Comparison of ENCODE assay signal across 10 mouse cellular contexts in the genomic region with DNA sequence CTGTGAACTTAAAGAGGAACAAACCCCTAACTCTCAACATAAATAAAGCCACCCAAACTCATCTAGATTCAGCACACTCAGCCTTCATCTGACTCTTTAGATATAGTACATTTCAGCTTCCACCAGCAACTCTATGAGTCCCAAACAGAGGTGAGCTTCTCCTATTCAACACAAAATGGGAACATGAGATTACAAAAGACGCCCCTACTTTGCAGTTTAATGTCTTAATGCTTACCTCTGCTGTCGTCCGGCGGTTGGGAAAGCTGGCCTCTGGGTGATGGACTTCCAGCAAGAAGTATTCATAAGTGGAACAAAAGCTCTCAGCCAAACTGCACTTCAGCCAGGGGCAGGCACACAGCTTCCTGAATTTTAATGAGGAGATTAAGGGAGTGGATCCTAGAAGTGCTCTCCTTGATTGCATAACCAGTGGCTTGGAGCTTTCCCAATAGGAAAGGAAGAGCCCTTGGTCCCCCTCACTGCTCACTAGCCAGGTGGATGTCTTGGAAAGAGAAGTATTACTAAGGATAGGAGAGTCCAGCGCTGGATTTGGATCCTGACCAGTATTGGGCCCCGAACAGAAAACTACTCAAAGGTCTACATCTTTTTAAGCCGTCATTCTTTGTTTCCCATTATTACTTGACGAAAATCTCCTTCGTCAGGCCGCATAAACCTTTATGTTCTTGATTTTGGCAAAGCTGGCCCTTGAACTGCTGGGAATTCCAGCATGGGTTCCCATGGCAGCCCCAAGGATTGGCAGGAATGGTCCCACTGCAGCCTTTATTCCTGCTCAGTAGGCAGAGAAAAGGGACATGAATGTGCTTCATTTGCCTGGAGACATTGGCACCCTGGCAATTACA. TPM values are rescaled to one million over a fixed set of nuclear protein-coding genes. Genes with fewer than 3 reads are reported as not detected.
DNase-seq lines count a peak whose midpoint lies in the region; ATAC-seq and TF ChIP-seq lines count a peak whose summit lies in the region.
"Had no signal": no experiment of that assay in that cellular context is flagged by ENCODE, and none has a peak within 500 bp of the region (broad histone marks: within the 10 kb centered on the region; RNA-seq: fewer than 3 reads in every experiment).

A gene (minus strand): TSS at position 727 of the 857 bp plus-strand sequence.

- no peak for TF ChIP-seq CTCF in forebrain, postnatal 0 days (IDR thresholded peaks at IDR 0.05; ENCODE audit: low read depth)

- H3K27ac ChIP-seq in forebrain, postnatal 0 days (ENCODE audit: low read depth, low read length): peak within 1 kb of the TSS; percentile 41; the same call in 1 of the 2 replicates
- peak within 1 kb of the TSS; percentile 47 for H3K27ac ChIP-seq in midbrain, embryonic 16.5 days (ENCODE audit: low read length)

- H3K4me1 ChIP-seq in forebrain, postnatal 0 days (ENCODE audit: insufficient read depth): no peaks in the 10 kb centered on the region
- no peaks in the 10 kb centered on the region for H3K4me1 ChIP-seq in midbrain, embryonic 16.5 days (ENCODE audit: control insufficient read depth, insufficient read depth, low read length)

- ATAC-seq in cerebellum, adult (ENCODE audit: insufficient number of reproducible peaks, low FRiP score, low TSS enrichment): no peak
- ATAC-seq in forebrain, postnatal 0 days: peak; percentile 96
- ATAC-seq in midbrain, embryonic 16.5 days: peak; percentile 91
- ATAC-seq in erythroblast, adult 5-6 weeks (replicated peaks; ENCODE audit: low FRiP score, poor library complexity, severe bottlenecking): no peak

- peak within 1 kb of the TSS; percentile 19 for H3K4me3 ChIP-seq in forebrain, postnatal 0 days (ENCODE audit: low read depth, low read length)
- no peak within 1 kb of the TSS; the same call in 1 of the 2 replicates for H3K4me3 ChIP-seq in midbrain, embryonic 16.5 days (ENCODE audit: low read depth, low read length)
- H3K4me3 ChIP-seq: myocyte had no signal

- 10% methylated on average over 10 of the region's 10 CpGs for WGBS in forebrain, postnatal 0 days
- 10% methylated on average over 10 of the region's 10 CpGs for WGBS in midbrain, embryonic 16.5 days

- no peak within 1 kb of the TSS for H3K9ac ChIP-seq in forebrain, postnatal 0 days
- H3K9ac ChIP-seq in midbrain, embryonic 16.5 days (ENCODE audit: low read depth, low read length): no peak within 1 kb of the TSS

- peak within 1 kb of the TSS; percentile 27 for H3K4me2 ChIP-seq in forebrain, postnatal 0 days (ENCODE audit: low read depth)
- H3K4me2 ChIP-seq in midbrain, embryonic 16.5 days (ENCODE audit: low read length): no peak within 1 kb of the TSS; the same call in 1 of the 2 replicates

- DNase-seq in cerebellum, adult 8-10 months: peak; percentile 7
- DNase-seq in forebrain, postnatal 0 days: peak; percentile 71
- DNase-seq in left cerebral cortex, adult 8-10 months (ENCODE audit: low spot score in 2 of 2): peak; percentile 13 to 37
- DNase-seq in urinary bladder, postnatal 25 days (ENCODE audit: low spot score): no peak
- no peak for DNase-seq in heart, postnatal 10 days
- DNase-seq: kidney, postnatal 25 days had no signal

- intact Hi-C loops in heart, postnatal 10 days (cut with DNase I): no loop called here

- no peaks in the 10 kb centered on the region for H3K27me3 ChIP-seq in forebrain, postnatal 0 days (ENCODE audit: insufficient read depth, low read length)
- H3K27me3 ChIP-seq in midbrain, embryonic 16.5 days (ENCODE audit: control insufficient read depth, insufficient read depth, low read depth, low read length): no peaks in the 10 kb centered on the region

- H3K9me3 ChIP-seq in forebrain, postnatal 0 days (ENCODE audit: low read length): no peaks in the 10 kb centered on the region
- H3K9me3 ChIP-seq in midbrain, embryonic 16.5 days (replicated peaks; ENCODE audit: control insufficient read depth, low read length, poor library complexity, severe bottlenecking): no peaks in the 10 kb centered on the region

- H3K36me3 ChIP-seq in forebrain, postnatal 0 days (ENCODE audit: insufficient read depth): no peaks in the 10 kb centered on the region
- H3K36me3 ChIP-seq in midbrain, embryonic 16.5 days (ENCODE audit: control insufficient read depth, insufficient read depth, low read length): no peaks in the 10 kb centered on the region

RNA-seq across cellular contexts. Expression of the gene that starts here (rescaled TPM):
- 70.6 and 86.6 TPM in 2 replicates for total RNA-seq in forebrain, postnatal 0 days (2014; rRNA removed)
- 59.4 and 69.7 TPM in 2 replicates for polyA plus RNA-seq in forebrain, postnatal 0 days (2015; fragmentation: Nextera tagmentation; extraction: Ambion mirVana)
- total RNA-seq in left cerebral cortex, adult 8-10 months (2022): 100 to 1,000 TPM; 112 to 127 (median 115) TPM
- 21.0 and 31.5 TPM in 2 replicates for polyA plus RNA-seq in midbrain, embryonic 16.5 days (2015; fragmentation: Nextera tagmentation; extraction: Ambion mirVana)
- total RNA-seq in heart, postnatal 10 days (2021): not detected
- total RNA-seq in erythroblast, adult 5-6 weeks (2015; ENCODE audit: low replicate concordance): not detected in 2 replicates
- total RNA-seq in erythroblast, adult 5-6 weeks (2017; ENCODE audit: low replicate concordance): not detected in 2 replicates
- polyA plus RNA-seq: myocyte had no signal

Comparison
In these comparisons a context has a peak if more than half of its experiments do, and no peak if none do; other contexts are left out.
1. RNA of the gene that starts here (total RNA-seq): 112 to 127 TPM in left cerebral cortex, adult 8-10 months and 70.6 to 86.6 TPM in forebrain, postnatal 0 days; not detected in heart, postnatal 10 days and not detected in erythroblast, adult 5-6 weeks; every median in the first group is over 10 times any median in the second.
2. DNase-seq: peak in cerebellum, adult 8-10 months (single experiment), forebrain, postnatal 0 days (single experiment) and left cerebral cortex, adult 8-10 months (2 of 2); none in urinary bladder, postnatal 25 days (single experiment) and heart, postnatal 10 days (0 of 2).
3. ATAC-seq: peak in forebrain, postnatal 0 days (single experiment) and midbrain, embryonic 16.5 days (single experiment); none in cerebellum, adult (single experiment) and erythroblast, adult 5-6 weeks (single experiment).